Mouse (Mus musculus) MEL (cell line): Measurements from ENCODE around the gene Olfr113.

Experiments used
- CTCF ChIP-seq, 3 experiments: IDR thresholded peaks in 2 of 3; conservative IDR thresholded peaks in 1 of 3; 2 replicates each; pipeline ENCODE4 v1.5.1; 2011 to 2012; ENCODE audit warnings: low read length in 3 of 3, low read depth in 2 of 3, mild to moderate bottlenecking in 2 of 3, improper control_type of control experiment in 1 of 3, inconsistent platforms in 1 of 3, mixed read lengths in 1 of 3, moderate library complexity in 1 of 3; ENCODE audit not compliant: control insufficient read depth in 1 of 3, insufficient read depth in 1 of 3, poor library complexity in 1 of 3, severe bottlenecking in 1 of 3
- E2F4 ChIP-seq: IDR thresholded peaks from 2 replicates; pipeline ENCODE4 v1.6.1; 2011; ENCODE audit warnings: low read depth, low read length, improper control_type of control experiment, borderline replicate concordance
- GATA1 ChIP-seq: IDR thresholded peaks from 2 replicates; pipeline ENCODE4 v1.6.1; 2011; ENCODE audit warnings: low read depth, low read length, improper control_type of control experiment
- KAT2A ChIP-seq: conservative IDR thresholded peaks from 2 replicates; pipeline ENCODE4 v1.6.1; 2012; ENCODE audit warnings: low read depth, low read length, improper control_type of control experiment, inconsistent platforms
- MAX ChIP-seq: IDR thresholded peaks from 2 replicates; pipeline ENCODE4 v1.6.1; 2011; ENCODE audit warnings: low read length, improper control_type of control experiment
- MXI1 ChIP-seq: IDR thresholded peaks from 2 replicates; pipeline ENCODE4 v1.6.1; 2011; ENCODE audit warnings: mild to moderate bottlenecking, low read depth, low read length, improper control_type of control experiment
- NELFE ChIP-seq: IDR thresholded peaks from 2 replicates; pipeline ENCODE4 v1.6.1; 2011; ENCODE audit warnings: low read depth, low read length, improper control_type of control experiment
- NRF1 ChIP-seq: IDR thresholded peaks from 2 replicates; pipeline ENCODE4 v1.6.1; 2014; ENCODE audit warnings: low read depth, mild to moderate bottlenecking, inconsistent platforms, low read length, improper control_type of control experiment, moderate library complexity; ENCODE audit not compliant: poor library complexity, insufficient read depth, severe bottlenecking
- POLR2A ChIP-seq, 2 experiments: IDR thresholded peaks; 2 replicates each; pipeline ENCODE4 v1.6.1; 2011 to 2012; ENCODE audit warnings: low read length in 2 of 2, mild to moderate bottlenecking in 2 of 2, control low read depth in 1 of 2, improper control_type of control experiment in 1 of 2, low read depth in 1 of 2, moderate library complexity in 1 of 2; ENCODE audit not compliant: control insufficient read depth in 1 of 2, insufficient read depth in 1 of 2, poor library complexity in 1 of 2
- POLR2AphosphoS5 ChIP-seq: IDR thresholded peaks from 2 replicates; pipeline ENCODE4 v1.6.1; 2012; ENCODE audit warnings: low read depth, borderline replicate concordance, mild to moderate bottlenecking, inconsistent platforms, low read length, moderate library complexity, mixed read lengths
- TAL1 ChIP-seq: IDR thresholded peaks from 2 replicates; pipeline ENCODE4 v1.6.1; 2012; ENCODE audit warnings: mild to moderate bottlenecking, inconsistent platforms, low read length, moderate library complexity, mixed read lengths
- USF1 ChIP-seq: IDR thresholded peaks from 2 replicates; pipeline ENCODE4 v1.6.1; 2014; ENCODE audit warnings: low read depth, mild to moderate bottlenecking, inconsistent platforms, low read length, improper control_type of control experiment, moderate library complexity
- ZMIZ1 ChIP-seq: IDR thresholded peaks from 2 replicates; pipeline ENCODE4 v1.6.1; 2012; ENCODE audit warnings: low read depth, mild to moderate bottlenecking, inconsistent platforms, low read length, improper control_type of control experiment, moderate library complexity

DNA sequence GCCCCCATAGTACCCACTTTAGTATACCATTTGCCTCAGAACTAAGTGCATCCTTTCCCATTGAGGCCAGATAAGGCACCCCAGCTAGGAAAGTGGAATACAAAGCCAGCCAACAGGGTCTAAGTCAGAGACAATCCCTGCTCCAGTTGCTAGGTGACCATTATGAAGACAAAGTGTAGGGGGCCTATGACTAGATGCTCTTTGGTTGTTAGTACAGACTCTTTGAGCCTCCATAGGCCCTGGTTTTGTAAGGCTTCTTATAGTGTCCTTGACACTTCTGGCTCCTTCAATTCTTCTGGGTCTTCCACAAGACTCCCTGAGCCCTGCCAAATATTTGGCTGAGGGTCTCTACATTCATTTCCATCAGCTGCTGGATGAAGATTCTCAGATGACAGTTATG is 8.1 kb downstream of the Olfr113 start, which contains the start of gene Olfr112:
- TF ChIP-seq TAL1 (no peak), CTCF (IDR thresholded peaks at IDR 0.05 in 2 of 3, conservative IDR thresholded peaks at IDR 0.05 in 1 of 3; ENCODE audit: control insufficient read depth in 1 of 3, insufficient read depth in 1 of 3, low read depth in 2 of 3, low read length in 3 of 3, poor library complexity in 1 of 3, severe bottlenecking in 1 of 3) (no peak), USF1 (no peak), NELFE (no peak), POLR2A (IDR thresholded peaks at IDR 0.05; ENCODE audit: control insufficient read depth in 1 of 2, insufficient read depth in 1 of 2, low read depth in 1 of 2, low read length in 2 of 2, poor library complexity in 1 of 2) (no peak), MXI1 (no peak), E2F4 (no peak), NRF1 (no peak), KAT2A (no peak), MAX (no peak), GATA1 (no peak), POLR2AphosphoS5 (no peak), ZMIZ1 (no peak)
